Mouse (Mus musculus): Measurements from ENCODE around the gene Mis18bp1. TPM values are rescaled to one million over a fixed set of nuclear protein-coding genes. Genes with fewer than 3 reads are reported as not detected.
"Not testable (repeated sequence)": the region's sequence is repeated elsewhere in the genome, so short reads cannot be mapped to it uniquely, and the experiment has no call there.

Mis18bp1 gene
- 79.5 and 86.2 TPM in 2 replicates for total RNA-seq (2015)
- total RNA-seq (2017): 50.8 and 86.7 TPM in 2 replicates

- ATAC-seq (replicated peaks; ENCODE audit: poor library complexity): peak; percentile 95
Measured at GRCm38 (mm10) chr12:65172021-65172951, at the start of gene Mis18bp1. Mis18bp1 (minus strand) TSS chr12:65172604.

- no peak for ATAC-seq (replicated peaks; ENCODE audit: poor library complexity)
Measured at GRCm38 (mm10) chr12:65216404-65216840, 44.0 kb upstream of the Mis18bp1 start.

DNA sequence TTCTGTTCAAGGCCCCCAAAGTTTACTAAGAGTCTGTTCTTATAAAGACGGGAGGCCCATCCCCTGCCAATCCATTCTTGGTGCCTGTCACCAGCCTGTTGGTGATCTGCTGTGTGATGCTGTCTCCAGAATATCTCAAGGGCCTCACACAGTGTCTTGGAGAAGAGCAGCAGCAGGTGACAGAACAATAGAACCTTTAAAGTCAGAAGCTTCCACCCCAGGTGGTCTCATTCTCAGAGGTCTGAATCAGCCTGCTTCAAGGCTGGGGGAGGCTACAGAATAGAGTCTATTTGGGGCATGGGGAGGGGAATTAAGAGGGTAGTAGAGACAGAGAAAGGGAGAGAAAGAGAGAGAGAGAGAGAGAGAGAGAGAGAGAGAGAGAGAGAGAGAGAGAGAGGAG lies 34.0 kb upstream of the Mis18bp1 start:
- ATAC-seq (replicated peaks; ENCODE audit: poor library complexity): no peak

- no peak for ATAC-seq (replicated peaks; ENCODE audit: poor library complexity)
Measured at GRCm38 (mm10) chr12:65201812-65202211, 29.4 kb upstream of the Mis18bp1 start.

DNA sequence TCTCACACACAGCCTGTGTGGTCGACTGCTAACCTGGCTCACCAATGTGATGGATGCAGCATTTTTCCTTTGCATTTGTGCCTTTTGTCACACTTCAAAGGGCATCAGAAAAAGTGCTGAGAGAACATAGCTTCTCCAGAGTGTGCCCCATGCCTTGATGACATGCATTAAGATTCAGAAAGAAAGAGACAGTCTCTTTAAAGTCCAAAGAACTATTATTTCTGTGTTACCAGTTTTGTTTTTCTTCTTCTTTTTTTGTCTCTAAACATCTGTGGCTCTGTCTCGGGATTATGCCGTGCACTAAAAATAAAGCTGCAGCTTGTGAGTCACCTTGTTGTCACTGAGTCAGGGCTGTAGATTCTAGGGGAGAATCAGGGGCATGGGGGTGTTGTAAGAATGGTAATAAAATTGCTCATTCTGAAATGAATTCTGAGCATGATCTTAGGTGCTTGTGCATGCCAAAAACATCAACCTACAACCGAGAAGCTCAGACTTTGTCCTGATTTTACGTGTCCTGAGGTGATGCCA lies 21.7 kb upstream of the Mis18bp1 start:
- no peak for ATAC-seq (replicated peaks; ENCODE audit: poor library complexity)

DNA sequence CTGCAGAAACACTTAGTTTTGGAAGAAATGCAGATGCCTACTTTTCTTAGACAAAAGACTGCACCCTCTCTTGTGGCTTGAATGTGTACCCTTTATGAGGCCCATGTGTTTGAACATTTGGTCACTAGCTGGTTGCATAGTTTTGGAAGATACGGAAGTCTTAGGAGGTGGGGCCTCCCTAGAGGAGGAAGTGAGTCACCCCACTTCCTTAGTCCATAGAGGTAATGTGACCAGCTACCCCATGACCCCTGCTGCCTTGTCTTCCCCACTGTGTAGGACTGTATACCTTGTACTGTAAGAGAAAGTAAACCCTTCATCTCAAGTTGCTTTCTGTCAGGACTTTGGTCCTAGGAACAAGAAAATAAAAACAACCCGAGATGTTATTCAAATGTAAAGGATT lies 16.8 kb upstream of the Mis18bp1 start:
- ATAC-seq (replicated peaks; ENCODE audit: poor library complexity): no peak

DNA sequence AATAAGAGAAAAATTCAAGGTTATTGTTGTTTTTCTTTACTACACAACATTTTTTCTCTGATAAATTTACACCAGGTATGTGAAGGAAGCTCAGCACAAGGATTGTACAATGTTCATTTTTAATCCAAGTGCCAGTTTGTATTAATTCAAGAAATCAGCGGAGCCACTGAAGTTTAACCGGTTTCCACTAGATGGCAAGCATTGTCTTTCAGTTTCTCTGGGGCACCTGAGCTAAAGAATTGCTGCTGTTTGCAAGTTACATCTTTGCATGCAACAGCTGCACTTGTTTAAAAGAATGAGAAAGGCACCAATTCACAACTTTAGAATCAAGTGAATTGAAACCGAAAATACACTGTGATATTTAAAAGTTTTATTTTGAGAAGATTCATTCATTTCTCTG lies 15.0 kb upstream of the Mis18bp1 start:
- no peak for ATAC-seq (replicated peaks; ENCODE audit: poor library complexity)

GRCm38 (mm10) chr12:65173736-65174135 lies 1.3 kb upstream of the Mis18bp1 start:
- no peak for ATAC-seq (replicated peaks; ENCODE audit: poor library complexity)

GRCm38 (mm10) chr12:65172959-65173358 lies 555 bp upstream of the Mis18bp1 start:
- not testable (repeated sequence) for ATAC-seq (replicated peaks; ENCODE audit: poor library complexity)

GRCm38 (mm10) chr12:65136121-65136520 lies 36.3 kb downstream of the Mis18bp1 start:
- not testable (repeated sequence) for ATAC-seq (replicated peaks; ENCODE audit: poor library complexity)

- ATAC-seq (replicated peaks; ENCODE audit: poor library complexity): no peak
Measured at GRCm38 (mm10) chr12:65119451-65119850, 53.0 kb downstream of the Mis18bp1 start.

DNA sequence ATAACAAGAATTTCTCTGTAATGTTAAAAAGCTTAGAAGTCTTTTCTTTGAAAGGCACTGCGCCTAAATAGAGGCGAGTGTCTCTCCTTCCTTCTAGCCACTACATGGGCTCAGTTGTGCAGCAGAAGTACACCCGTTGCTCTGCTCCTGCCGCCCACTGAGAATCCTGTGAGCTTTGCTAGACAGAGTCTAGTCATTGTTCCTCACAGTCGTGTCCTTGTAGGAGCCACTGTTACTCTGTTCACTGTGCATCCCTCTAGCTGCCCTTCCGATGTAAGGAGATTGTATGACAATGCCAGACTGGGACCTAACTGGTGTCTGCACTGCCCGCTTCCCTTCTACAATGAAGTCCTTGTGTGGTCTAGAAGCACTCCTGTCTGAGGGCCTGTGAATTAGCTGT lies 53.4 kb downstream of the Mis18bp1 start:
- ATAC-seq (replicated peaks; ENCODE audit: poor library complexity): no peak

GRCm38 (mm10) chr12:65114978-65115377 lies 57.4 kb downstream of the Mis18bp1 start:
- ATAC-seq (replicated peaks; ENCODE audit: poor library complexity): not testable (repeated sequence)

- no peak for ATAC-seq (replicated peaks; ENCODE audit: poor library complexity)
Measured at GRCm38 (mm10) chr12:65113925-65114324, 58.5 kb downstream of the Mis18bp1 start.

- no peak for ATAC-seq (replicated peaks; ENCODE audit: poor library complexity)
Measured at GRCm38 (mm10) chr12:65112811-65113210, 59.6 kb downstream of the Mis18bp1 start.

GRCm38 (mm10) chr12:65111503-65111902 lies 60.9 kb downstream of the Mis18bp1 start:
- peak; percentile 88 for ATAC-seq (replicated peaks; ENCODE audit: poor library complexity)

GRCm38 (mm10) chr12:65108746-65109145 lies 63.7 kb downstream of the Mis18bp1 start:
- ATAC-seq (replicated peaks; ENCODE audit: poor library complexity): no peak

Other genes starting within 250 kb of the Mis18bp1 start
- 11.8 and 15.3 TPM in 2 replicates for gene Klhl28, start 207.1 kb downstream of the Mis18bp1 start, total RNA-seq (2015)
- gene Klhl28, start 207.1 kb downstream of the Mis18bp1 start, total RNA-seq (2017): 9.2 and 9.4 TPM in 2 replicates
- 38.5 and 41.0 TPM in 2 replicates for gene Togaram1, start 206.8 kb downstream of the Mis18bp1 start, total RNA-seq (2015)
- gene Togaram1, start 206.8 kb downstream of the Mis18bp1 start, total RNA-seq (2017): 39.9 and 48.6 TPM in 2 replicates
- gene Prpf39, start 136.3 kb downstream of the Mis18bp1 start, total RNA-seq (2015): 53.4 and 70.1 TPM in 2 replicates
- 55.6 and 102 TPM in 2 replicates for gene Prpf39, start 136.3 kb downstream of the Mis18bp1 start, total RNA-seq (2017)
- 260 and 261 TPM in 2 replicates for gene Fkbp3, start 98.6 kb downstream of the Mis18bp1 start, total RNA-seq (2015)
- 259 and 284 TPM in 2 replicates for gene Fkbp3, start 98.6 kb downstream of the Mis18bp1 start, total RNA-seq (2017)
- gene Fancm, start 97.0 kb downstream of the Mis18bp1 start, total RNA-seq (2015): 19.7 and 21.3 TPM in 2 replicates
- gene Fancm, start 97.0 kb downstream of the Mis18bp1 start, total RNA-seq (2017): 17.4 and 18.4 TPM in 2 replicates
- not detected in 2 replicates for gene Wdr20rt, start 52.9 kb upstream of the Mis18bp1 start, total RNA-seq (2015)
- not detected in 2 replicates for gene Wdr20rt, start 52.9 kb upstream of the Mis18bp1 start, total RNA-seq (2017)